Mouse (Mus musculus) thymus, adult 18-20 months (tissue): ENCODE data around the gene Cog2.

Experiments
- DNase-seq, 2 experiments: peaks; one replicate each; pipeline ENCODE4 v3.0.0; 2022; ENCODE audit warnings: mixed read lengths in 2 of 2

The Cog2 gene

DNA sequence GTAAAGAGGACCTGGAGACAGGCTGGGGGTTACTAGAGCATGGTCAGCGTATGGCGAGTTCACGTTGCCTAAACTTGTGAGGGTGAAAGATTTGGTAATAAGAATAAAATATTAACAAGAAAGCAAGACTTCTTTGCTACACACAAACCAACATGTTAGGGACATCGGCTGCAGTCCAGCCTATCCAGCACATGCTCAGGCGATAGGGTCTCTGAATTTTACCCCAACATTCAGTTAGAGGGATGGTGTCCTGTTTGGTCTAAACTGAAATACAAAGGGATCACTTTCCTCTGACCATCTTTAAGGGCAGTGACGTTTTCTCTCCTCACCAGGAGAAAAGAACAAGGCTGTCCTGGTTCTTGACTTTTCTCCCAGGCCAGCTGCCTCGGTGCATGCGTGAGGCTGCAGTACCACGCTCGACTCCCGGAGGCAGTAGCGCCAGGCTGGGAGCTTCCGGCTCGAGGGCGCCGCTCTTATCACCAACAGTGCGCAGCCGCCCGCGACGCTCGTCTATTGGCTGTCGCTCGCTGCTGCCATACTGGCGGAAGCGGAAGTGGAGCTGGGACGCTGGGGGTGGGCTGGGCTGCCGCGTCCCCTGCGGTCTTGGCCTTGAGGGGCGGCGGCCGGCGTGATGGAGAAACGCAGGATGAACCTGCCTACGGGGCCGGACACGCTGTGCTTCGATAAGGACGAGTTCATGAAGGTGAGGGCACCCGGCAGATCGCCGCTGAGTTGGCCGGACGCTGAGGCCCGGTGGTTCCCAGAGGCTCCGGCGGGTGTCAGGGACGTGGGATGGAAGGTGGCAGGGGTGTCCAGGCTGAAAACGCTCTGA is at the start of gene Cog2:
Cog2 (plus strand) TSS at position 519 of the 832 bp plus-strand sequence.
- peak; percentile 75 to 79 for DNase-seq

DNA sequence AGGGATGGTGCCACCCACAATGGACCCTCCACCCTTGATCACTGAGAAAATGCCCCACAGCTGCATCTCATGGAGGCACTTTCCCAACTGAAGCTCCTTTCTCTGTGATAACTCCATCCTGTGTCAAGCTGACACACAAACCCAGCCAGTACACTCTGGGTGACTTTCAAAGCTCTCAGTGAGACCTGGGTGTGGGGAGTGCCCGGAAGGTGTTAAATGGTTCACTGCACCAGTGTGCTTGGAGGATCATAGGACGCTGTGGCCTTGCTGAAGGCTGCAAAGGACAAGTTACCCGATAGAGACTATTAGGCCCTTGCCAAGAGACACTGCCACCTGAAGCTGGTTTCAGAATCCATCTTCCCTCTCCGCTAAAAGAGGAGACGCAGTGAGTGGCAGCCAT is 44.9 kb upstream of the Cog2 start:
- DNase-seq, result no peak

DNA sequence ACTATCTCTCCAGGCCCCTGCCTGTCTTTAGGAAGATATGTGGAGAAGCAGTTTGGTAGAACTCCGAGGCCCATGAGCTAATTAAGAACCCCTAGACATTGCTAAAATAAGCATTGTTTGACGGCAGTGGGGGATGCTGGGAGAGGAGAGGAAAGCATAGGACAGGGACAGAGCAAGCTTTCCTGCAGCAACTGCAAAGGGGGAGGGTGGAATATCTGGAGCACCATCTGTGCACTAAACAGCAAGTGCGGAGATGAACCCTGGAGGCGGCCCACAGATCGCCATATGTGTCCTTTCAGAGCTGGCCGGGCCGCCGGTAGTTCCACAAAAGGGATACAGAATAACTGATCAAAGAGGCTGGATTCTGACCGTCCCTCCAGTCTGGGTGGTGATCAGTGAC is 43.9 kb upstream of the Cog2 start:
- DNase-seq, result no peak

DNA sequence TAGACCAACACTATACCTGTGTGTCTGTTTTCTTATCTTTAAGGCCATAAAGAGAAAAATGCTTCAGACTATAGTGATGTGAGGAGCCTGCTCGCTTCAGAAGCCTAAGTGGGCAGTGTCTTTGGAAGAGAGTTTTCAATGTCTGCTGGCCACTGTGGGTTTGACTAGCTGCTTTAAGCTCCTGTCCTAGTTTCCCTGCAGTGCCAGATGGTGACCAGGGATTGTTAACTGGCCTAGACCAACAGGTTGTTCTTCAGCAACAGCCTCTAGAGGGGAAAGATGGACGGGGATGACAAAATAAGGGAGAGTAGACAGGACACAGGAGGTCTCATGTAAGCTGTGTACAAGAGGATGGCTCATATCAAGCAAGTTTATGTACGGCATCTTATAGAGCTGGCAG is 41.3 kb upstream of the Cog2 start:
- DNase-seq, result no peak

DNA sequence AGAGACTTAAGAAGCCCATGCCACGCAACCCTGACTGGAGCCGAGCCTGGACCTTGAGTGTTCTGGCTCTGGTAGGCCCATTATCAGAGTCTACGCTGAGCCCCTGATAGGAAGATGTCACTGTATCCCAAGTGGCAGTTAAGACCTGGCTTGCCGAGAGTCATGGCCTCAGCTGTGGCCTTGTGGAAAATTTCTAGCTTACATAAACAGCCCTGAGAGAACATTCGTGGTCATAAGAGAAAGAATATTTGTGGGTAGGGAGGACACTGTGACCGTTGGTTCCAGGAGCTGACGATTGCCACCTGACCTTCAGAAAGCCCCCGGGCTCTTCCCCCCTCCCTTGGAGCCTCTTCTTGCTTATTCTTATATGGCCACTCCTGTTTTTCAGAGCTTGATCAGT is 40.2 kb upstream of the Cog2 start:
- no peak for DNase-seq

DNA sequence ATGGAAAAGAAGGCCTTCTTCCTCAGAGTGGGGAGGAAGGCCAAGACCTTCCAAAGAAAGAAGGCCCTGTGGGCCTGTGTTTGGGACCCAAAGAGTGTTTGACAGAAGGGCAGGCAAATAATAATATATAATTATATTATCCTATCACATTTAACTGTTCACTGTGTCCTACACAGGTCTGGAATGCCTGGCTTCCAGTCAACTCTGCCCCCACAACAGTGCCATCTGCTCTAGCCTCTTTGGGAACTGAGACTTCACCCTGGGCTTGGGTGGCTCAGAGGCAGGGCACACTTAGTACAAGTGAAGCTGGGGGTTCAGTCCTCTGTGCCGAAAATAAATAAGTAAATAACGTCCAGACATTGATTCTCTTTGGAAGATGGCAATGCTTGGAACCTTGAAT is 37.8 kb upstream of the Cog2 start:
- DNase-seq, result no peak

DNA sequence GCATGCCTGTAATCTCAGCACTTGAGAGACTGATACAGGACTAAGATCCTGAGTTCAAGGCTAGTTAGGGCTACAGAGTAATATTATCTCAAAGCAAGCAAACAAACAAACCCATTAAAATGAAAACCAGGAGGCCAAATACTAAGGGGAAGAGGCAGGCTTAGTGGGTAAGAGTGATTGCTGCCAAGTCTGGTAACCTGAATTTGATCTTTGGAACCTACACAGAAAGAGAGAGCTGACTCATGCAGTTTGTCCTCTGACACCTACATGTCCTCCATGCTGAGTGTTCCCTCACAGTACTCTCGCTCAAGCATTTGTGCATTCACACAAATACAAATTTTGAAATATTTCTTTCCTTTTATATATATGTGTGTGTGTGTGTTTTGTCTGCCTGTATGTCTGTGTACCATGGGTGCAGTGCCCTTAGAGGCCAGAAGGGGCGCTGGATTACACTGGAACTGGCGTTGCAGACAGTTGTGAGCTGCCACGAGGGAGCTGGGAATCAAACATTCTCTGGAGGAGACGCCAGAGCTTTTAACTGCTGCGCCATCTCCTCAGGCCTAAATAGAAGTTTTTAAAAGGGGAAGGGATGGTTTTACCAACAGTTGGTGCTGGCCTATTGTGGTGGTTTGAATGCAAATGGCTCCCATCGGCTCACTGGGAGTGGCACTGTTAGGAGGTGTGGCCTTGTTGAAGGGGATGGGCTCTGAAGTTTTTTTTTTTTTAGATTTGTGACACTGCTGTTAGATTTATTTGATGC is 37.0 kb upstream of the Cog2 start:
- DNase-seq, result no peak

DNA sequence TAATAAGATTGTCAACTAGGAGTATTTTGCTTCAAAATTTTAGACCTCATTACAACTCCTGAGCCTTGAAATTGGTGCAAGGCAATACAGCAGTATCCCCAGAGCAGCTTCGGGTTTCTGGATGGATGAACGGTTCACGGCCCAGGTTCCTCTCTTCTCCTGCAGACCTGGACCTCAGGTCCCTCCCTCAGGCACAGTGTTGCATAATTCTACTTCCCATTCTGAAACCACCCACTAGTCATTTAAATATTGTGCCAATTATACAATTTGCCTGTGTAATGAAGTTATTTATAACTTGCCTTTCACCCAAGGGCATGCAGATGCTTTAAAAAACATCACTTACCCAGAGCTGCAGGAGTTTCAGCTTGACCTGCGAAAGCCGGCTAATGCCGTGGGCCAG is 31.3 kb upstream of the Cog2 start:
- DNase-seq, result no peak

DNA sequence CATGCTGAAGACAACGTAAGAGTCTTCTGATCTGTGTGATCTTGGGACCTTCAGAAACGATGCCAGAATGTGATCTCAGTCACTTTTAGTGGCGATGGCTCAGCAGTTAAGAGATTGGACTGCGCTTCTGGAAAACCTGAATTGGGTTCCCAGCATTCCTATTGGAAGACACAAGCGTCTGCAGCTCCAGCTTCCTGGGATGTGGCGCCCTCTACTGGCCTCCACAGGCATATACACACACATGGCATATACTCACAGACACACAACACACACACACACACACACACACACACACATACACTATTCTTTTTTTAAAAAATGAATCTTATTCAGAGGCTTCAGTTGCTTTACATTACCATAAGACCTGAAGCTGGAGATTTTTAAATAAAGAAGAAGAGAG is 30.8 kb upstream of the Cog2 start:
- DNase-seq, result no peak

DNA sequence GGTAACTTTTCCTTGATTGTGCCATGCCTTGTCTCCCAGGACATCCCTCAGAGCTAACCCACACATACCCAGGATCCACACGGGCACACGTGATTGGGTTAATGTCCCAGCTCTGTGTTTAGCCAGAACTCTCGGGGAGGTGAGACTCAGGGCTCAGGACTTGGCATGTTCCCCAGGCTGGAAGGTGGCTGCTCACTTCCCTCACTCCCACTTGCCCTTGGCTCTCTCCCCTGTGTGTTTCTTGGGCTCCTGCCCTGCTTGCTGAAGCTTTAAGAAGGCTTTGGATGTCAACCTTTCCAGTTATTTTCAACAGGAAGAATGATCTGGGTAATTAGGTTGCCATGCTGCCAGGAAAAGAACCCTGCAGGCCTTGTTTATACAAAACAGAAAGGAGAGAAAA is 26.2 kb upstream of the Cog2 start:
- no peak for DNase-seq

DNA sequence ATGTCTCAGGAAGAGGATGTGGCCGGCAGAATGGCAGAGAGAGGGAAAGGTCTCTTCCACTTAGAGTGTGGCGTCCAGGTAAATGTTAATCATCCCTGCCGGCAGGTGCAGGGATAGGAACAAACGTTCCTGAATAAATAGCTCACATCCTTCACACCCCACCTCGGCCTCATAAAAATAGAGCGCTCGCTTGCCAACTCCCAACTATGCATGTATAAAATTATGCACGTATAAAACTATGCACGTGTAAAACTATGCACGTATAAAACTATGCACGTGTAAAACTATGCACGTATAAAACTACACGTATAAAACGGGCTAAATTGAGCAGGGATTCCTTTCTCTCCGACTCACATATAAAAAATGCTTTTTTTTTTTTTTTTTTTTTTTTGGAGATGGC is 25.6 kb upstream of the Cog2 start:
- DNase-seq, result no peak

DNA sequence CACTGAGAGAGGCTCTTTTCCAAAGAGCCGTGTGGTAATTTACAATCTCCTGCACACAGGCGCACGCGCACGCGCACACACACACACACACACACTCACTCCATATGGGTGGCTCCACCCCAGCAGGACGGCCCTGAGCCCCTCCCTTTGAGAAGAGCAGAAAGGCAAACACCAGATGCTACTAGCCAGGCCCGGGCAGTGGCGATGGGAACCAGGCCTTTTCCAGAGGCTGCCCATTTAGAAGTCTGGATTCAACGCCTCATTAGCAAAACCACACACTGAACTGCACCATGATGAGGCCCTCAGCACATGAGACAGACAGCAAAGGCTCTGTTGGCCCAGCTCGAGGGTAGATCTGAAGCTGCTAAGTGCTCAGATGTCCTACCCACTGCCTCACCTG is 24.9 kb upstream of the Cog2 start:
- no peak for DNase-seq

DNA sequence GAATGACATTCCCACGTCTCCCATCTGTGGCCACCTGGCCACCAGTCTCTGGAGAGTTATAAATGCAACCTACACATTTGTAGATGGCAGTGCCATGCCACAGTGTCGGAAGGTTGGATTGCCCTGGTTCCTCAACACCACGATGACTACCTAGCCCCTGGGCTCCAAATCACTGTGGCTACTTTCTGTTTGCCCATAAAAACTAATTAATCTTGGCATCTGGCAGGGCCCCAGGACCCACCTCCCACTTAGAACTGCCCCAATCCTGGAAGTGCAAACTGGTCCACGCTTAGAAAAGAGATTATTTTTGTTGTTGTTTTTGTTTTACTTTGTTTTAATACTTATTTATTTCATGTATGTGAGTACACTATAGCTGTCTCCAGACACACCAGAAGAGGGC is 24.3 kb upstream of the Cog2 start:
- DNase-seq, result no peak

DNA sequence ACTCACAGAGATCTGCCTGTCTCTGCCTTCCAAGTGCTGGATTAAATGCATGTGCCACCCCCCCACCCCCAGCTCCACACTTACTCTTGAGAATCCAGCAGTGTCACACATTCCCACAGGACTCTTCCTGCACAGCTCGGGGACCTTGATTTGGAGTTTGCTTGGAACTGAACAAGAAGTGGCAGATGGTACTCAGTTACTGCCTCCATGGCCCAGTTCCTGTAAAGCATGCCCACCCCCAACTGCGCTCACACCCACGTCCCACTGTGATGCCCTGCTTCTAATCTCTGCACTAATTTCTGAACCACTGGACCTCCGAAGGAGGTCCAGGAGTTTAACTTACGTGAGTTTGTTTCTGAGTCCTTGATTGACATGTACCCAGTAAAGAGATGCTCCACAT is 23.7 kb upstream of the Cog2 start:
- DNase-seq, result no peak

DNA sequence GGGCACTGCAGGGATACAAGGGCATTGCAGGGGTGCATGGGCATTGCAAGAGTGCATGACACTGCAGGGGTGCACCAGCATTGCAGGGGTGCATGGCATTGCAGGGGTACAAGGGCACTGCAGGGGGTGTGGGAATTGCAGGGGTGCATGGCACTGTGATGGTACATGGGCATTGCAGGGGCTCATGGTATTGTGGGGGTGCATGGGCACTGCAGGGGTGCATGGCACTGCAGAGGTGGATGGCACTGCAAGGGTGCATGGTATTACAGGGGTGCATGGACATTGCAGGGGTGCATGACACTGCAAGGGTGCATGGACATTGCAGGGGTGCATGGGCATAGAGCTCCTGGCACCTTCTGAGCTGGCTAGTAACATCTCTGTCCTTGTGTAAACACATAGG is 22.2 kb upstream of the Cog2 start:
- no peak for DNase-seq

DNA sequence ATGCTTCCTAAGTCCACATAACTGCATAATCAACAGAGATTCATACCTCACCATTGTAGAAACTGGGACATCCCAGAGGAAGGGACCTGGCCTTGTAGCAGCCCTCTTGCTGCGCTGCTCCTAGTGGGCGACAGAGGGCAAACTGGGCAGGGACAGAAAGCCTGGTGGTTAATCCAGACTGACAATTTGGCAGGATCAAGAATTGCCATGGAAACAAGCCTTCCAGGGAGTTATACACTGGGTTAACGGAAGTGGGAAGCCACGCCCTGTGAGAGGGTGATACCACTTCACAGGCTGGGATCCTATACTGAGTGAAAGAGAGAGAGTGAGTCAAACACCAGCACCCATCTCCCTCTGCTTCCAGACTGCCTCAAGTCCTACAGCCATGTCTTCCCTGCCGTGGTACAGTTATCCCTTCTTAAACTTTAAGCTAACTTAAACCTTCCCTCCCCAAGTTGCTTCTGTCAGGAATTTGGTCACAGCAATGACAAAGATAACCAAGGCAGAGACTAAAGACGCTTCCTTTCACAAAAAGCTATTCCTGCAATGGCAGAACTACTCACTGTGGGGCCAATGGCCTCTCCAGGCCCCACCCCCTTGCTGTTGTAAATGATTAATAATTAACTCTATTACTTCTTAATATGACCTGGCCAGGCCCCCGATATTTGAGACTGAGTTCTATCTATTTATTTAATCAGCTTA is 21.2 kb upstream of the Cog2 start:
- DNase-seq, result no peak

DNA sequence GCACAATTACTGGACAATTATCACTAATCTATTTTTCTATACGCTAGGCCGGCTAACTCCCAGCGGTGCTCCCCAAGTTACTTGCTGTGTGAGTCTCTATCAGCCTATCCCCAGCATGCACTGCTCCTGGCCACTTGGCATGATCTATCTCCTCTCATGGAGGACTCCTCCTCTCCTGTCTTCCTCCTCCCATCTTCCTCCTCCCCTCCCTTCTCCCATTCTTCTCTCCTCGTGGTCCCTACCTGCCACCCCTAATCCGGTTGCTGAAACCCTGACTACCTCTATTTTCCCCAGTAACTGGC is 20.7 kb upstream of the Cog2 start:
- no peak for DNase-seq

DNA sequence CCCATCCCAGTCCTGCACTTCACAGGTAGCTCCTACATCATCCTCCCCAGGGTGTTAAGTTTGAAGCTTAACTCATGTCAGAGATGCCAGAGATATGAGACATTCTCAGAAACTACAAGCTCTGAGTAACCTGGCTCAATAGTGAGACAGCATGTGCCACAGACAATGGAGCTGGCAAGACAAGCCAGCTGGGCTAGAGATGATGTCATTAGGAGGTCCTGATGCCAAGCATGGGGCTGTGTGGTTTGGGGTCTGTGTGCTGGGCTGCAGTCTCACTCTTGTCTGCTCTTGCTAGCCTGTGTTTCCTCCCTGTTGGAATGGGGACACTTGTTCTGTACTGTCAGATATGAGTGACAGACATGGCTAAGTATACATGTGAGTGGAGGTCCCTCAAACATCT is 14.9 kb upstream of the Cog2 start:
- no peak for DNase-seq

DNA sequence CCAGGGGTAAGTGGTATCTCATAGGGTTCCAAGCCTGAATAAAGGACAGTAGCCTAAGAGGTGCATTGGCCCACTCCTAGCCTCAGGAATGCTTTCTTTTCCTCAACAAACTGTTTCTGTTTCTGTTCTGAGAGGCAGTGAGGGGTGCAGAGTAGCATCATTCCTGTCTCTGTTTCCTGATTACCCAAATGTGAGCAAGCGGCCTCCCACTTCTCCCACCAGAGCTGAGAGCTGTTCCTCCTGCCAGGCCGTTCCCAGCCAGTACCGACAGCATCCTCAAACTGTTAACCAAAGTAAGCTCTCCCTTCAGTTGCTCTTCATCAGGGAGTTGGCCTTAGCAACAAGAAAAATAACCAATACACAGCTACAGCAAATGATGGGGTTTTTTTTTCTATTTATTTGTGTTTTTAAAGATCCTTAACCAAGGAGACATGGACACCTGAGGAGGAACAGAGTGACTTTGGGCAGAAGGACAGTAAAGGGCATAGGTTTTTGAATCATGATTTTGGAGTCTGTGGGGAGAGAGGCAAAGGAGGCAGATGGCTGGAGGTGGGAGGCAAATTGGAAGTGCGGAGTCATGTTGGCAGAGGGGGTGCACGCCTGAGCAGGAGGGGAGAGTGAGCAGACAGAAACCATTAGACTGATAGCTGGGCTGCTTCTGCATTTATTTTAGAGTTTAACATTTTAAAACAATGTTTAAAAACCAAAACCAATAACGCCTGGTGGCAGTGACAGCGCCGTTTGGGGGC is 12.8 kb upstream of the Cog2 start:
- DNase-seq, result no peak

DNA sequence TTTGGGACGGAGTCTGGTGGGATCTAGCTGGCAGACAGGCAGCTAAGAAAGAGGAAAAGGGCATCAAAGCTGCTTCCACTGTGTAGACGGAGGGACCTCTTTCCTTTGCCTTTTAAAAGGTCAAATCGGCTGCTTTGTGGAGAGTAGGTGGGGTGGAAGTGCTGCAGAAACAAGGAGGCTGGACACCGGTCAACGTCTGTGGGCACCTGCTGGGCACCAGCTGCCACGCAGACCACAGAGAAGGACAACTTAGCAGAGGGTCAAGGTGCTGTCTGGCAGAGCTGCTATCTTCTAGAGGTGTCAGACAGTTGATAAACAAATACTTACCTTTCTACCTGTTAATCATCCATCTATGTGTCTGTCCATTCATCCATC is 12.3 kb upstream of the Cog2 start:
- no peak for DNase-seq

DNA sequence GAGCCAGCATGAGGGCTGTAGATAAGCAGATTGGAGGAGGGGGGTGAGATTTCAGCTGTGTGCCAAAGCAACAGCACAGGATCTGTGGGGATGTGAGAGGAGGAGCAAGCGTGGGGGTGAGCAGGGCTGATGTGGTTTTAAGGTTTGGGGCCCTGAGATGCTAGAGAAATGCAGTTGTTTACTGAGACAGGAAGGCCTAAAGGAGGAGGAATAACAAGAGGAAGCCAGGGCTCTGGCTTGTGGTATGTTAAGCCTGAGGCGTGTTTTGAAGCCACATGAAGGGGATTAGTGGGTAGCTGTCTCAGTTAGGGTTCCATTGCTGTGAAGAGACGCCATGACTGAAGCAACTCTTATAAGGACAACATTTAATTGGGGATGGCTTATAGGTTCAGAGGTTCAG is 11.4 kb upstream of the Cog2 start:
- no peak for DNase-seq

DNA sequence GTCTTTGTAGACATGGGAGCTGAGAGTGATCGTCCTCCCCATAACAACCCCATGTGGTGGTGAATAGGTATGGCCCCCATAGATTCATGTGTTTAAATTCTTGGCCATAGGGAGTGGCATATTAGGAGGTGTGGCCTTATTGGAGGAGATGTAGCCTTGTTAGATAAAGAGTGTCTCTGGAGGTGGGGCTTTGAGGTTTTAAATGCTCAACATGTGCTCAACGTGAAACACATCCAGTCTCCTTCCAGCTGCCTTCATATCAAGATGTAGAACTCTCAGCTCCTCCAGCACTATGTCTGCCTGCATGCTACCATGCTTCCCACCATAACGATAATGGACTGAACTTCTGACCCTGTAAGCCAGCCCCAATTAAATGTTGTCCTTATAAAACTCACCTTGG is 4.5 kb upstream of the Cog2 start:
- DNase-seq, result no peak

DNA sequence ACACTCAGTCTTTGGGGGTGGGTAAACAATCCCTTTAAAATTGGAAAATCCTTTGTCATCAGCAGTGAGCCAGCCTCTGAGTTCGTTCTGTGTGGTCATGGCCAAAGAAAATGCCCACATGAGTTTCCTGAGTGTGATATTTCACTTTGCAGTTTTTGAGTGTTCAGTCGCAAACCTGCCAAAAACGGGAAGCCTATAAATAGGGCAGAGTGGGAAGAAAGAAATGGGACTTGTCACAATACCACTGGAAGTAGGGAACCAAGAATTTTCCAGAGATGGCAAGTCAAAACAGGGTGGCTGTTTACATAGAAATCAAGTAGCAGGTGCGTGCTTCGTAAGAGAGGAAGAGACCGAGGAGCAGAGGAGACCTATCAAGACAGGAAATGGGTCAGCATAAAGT is 4.0 kb upstream of the Cog2 start:
- DNase-seq, result no peak

DNA sequence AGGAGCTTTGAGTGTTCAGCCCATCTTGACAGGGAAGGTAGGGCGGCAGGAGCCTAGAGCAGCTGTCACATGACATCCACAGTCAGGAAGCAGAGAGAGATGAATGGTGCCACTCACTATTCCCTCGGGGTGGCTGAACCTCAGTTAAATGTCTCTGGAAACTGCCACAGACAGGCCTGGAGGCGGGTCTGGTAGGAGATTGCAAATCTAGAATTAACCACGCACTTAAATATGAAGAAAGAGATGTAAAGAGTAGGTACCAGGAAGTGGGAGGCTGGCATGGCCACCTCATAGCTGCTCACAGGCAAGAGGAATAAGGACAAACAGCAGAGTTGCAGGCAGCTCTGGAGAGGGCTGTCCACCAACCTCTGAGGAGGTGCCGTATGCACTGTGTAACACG is 3.4 kb upstream of the Cog2 start:
- DNase-seq, result no peak
